Mouse (Mus musculus) heart, embryonic 15.5 days (tissue): Measurements from ENCODE around the gene Ube2j1. TPM values are rescaled to one million over a fixed set of nuclear protein-coding genes. Genes with fewer than 3 reads are reported as not detected.

Experiments used
- ATAC-seq: fragments of 200-750 bp; cut with Nextera tagmentation; replicated peaks from 2 replicates; pipeline ENCODE4 v1.8.0; 2017; ENCODE audit warnings: low read depth, moderate TSS enrichment; ENCODE audit not compliant: insufficient number of reproducible peaks, insufficient read depth, low FRiP score
- H3K27ac ChIP-seq: fragments of 300-500 bp; sonication (generic); 2 replicates; pipeline ENCODE4 v1.5.1; 2015; ENCODE audit warnings: mild to moderate bottlenecking, inconsistent platforms
- H3K27me3 ChIP-seq: fragments of 300-500 bp; sonication (generic); 2 replicates; pipeline ENCODE4 v1.6.1; 2015; ENCODE audit warnings: inconsistent platforms
- H3K36me3 ChIP-seq: fragments of 300-500 bp; sonication (generic); 2 replicates; pipeline ENCODE4 v1.6.1; 2015; ENCODE audit warnings: mild to moderate bottlenecking, inconsistent platforms
- H3K4me1 ChIP-seq: fragments of 300-500 bp; sonication (generic); replicated peaks from 2 replicates; pipeline ENCODE4 v1.6.1; 2015; ENCODE audit warnings: inconsistent platforms
- H3K4me2 ChIP-seq: fragments of 300-500 bp; sonication (generic); 2 replicates; pipeline ENCODE4 v1.6.1; 2015; ENCODE audit warnings: inconsistent platforms, mild to moderate bottlenecking, moderate library complexity
- H3K4me3 ChIP-seq: fragments of 300-500 bp; sonication (generic); 2 replicates; pipeline ENCODE4 v1.5.1; 2015; ENCODE audit warnings: mild to moderate bottlenecking, inconsistent platforms
- H3K9ac ChIP-seq: fragments of 300-500 bp; sonication (generic); 2 replicates; pipeline ENCODE4 v1.6.1; 2015; ENCODE audit warnings: mild to moderate bottlenecking, inconsistent platforms
- H3K9me3 ChIP-seq: fragments of 300-500 bp; sonication (generic); replicated peaks from 2 replicates; pipeline ENCODE4 v1.6.1; 2016; ENCODE audit warnings: inconsistent platforms
- WGBS: fragments of 180-500 bp; shearing (Covaris S2); methylation state at CpG from one replicate; pipeline ENCODE4 v1.1.7; 2015; ENCODE audit warnings: mixed read lengths; 5-methylcytosine and 5-hydroxymethylcytosine counted together
- polyA plus RNA-seq: library from polyadenylated mRNA; unstranded; fragments of >200 nt; fragmentation: Nextera tagmentation; extraction: Ambion mirVana; gene quantifications from 2 replicates; pipeline ENCODE4 v1.2.1, GENCODE M21; 2015

Gene Ube2j1
- polyA plus RNA-seq, 1 experiment from 2014 or later: 32.5 TPM

GRCm38 (mm10) chr4:33024420-33024819, 6.8 kb upstream of the Ube2j1 start:
- Histone ChIP-seq H3K4me2 (no peak overlapping the region), H3K36me3 (peaks cover 2% of the 10 kb centered on the region; the same call in 1 of the 2 replicates), H3K4me1 (0 out of 2 replicates have a peak, but pooled peaks cover 2% of the 10 kb centered on the region), H3K27ac (no peak overlapping the region), H3K9me3 (no peaks in the 10 kb centered on the region), H3K27me3 (no peaks in the 10 kb centered on the region), H3K9ac (no peak overlapping the region), H3K4me3 (no peak overlapping the region)
- WGBS: 39% methylated on average over 8 of the region's 8 CpGs
- ATAC-seq: no peak

- no peak for ATAC-seq
- Histone ChIP-seq H3K36me3 (0 out of 2 replicates have a peak, but pooled peaks cover 2% of the 10 kb centered on the region), H3K4me3 (no peak overlapping the region), H3K9ac (no peak overlapping the region), H3K4me1 (peaks cover 18% of the 10 kb centered on the region), H3K27me3 (no peaks in the 10 kb centered on the region), H3K27ac (no peak overlapping the region), H3K4me2 (no peak overlapping the region), H3K9me3 (no peaks in the 10 kb centered on the region)
- WGBS: 92% methylated on average over 7 of the region's 7 CpGs
These were observed 2.1 kb upstream of the Ube2j1 start for GRCm38 (mm10) chr4:33029104-33029503.

- H3K9ac ChIP-seq: peak overlapping the region; percentile 95
- 3% methylated on average over 54 of the region's 55 CpGs for WGBS
- H3K4me3 ChIP-seq: peak overlapping the region; percentile 84
- 0 out of 2 replicates have a peak, but pooled peaks cover 6% of the 10 kb centered on the region for H3K36me3 ChIP-seq
- H3K9me3 ChIP-seq: no peaks in the 10 kb centered on the region
- no peaks in the 10 kb centered on the region for H3K27me3 ChIP-seq
- peaks cover 16% of the 10 kb centered on the region for H3K4me1 ChIP-seq
- ATAC-seq: peak; percentile 66
- peak overlapping the region; percentile 95 for H3K27ac ChIP-seq
- H3K4me2 ChIP-seq: peak overlapping the region; percentile 72
These were observed 687 bp upstream of the Ube2j1 start for GRCm38 (mm10) chr4:33030264-33031194.

- WGBS: 32% methylated on average over 4 of the region's 4 CpGs
- Histone ChIP-seq H3K4me1 (peaks cover 16% of the 10 kb centered on the region), H3K27ac (peak overlapping the region; percentile 95; the same call in 1 of the 2 replicates), H3K4me3 (peak overlapping the region; percentile 84), H3K36me3 (0 out of 2 replicates have a peak, but pooled peaks cover 10% of the 10 kb centered on the region), H3K9ac (peak overlapping the region; percentile 95), H3K27me3 (no peaks in the 10 kb centered on the region), H3K4me2 (peak overlapping the region; percentile 72), H3K9me3 (no peaks in the 10 kb centered on the region)
- no peak for ATAC-seq
These were observed 829 bp downstream of the Ube2j1 start for GRCm38 (mm10) chr4:33032045-33032444.

GRCm38 (mm10) chr4:33033515-33033914, 2.3 kb downstream of the Ube2j1 start:
- Histone ChIP-seq H3K27ac (no peak overlapping the region), H3K9ac (no peak overlapping the region), H3K4me2 (no peak overlapping the region), H3K36me3 (peaks cover 15% of the 10 kb centered on the region), H3K9me3 (no peaks in the 10 kb centered on the region), H3K4me3 (no peak overlapping the region), H3K4me1 (peaks cover 16% of the 10 kb centered on the region), H3K27me3 (no peaks in the 10 kb centered on the region)
- 53% methylated on average over 6 of the region's 6 CpGs for WGBS
- no peak for ATAC-seq

- Histone ChIP-seq H3K9ac (no peak overlapping the region), H3K4me3 (no peak overlapping the region), H3K4me1 (no peaks in the 10 kb centered on the region), H3K27me3 (no peaks in the 10 kb centered on the region), H3K4me2 (no peak overlapping the region), H3K27ac (no peak overlapping the region), H3K36me3 (peaks cover 65% of the 10 kb centered on the region), H3K9me3 (no peaks in the 10 kb centered on the region)
- no peak for ATAC-seq
- WGBS: 81% methylated on average over 4 of the region's 4 CpGs
These were observed 8.6 kb downstream of the Ube2j1 start for GRCm38 (mm10) chr4:33039826-33040225.

- Histone ChIP-seq H3K36me3 (peaks cover 66% of the 10 kb centered on the region), H3K9ac (no peak overlapping the region), H3K27me3 (no peaks in the 10 kb centered on the region), H3K4me2 (no peak overlapping the region), H3K4me3 (no peak overlapping the region), H3K4me1 (no peaks in the 10 kb centered on the region), H3K27ac (no peak overlapping the region), H3K9me3 (no peaks in the 10 kb centered on the region)
- 91% methylated on average over 11 of the region's 11 CpGs for WGBS
- no peak for ATAC-seq
These were observed 18.4 kb downstream of the Ube2j1 start for GRCm38 (mm10) chr4:33049601-33050000.

- Histone ChIP-seq H3K9me3 (no peaks in the 10 kb centered on the region), H3K4me2 (no peak overlapping the region), H3K27me3 (no peaks in the 10 kb centered on the region), H3K4me3 (no peak overlapping the region), H3K27ac (no peak overlapping the region), H3K9ac (no peak overlapping the region), H3K4me1 (no peaks in the 10 kb centered on the region), H3K36me3 (peaks cover 43% of the 10 kb centered on the region)
- ATAC-seq: no peak
- WGBS: 91% methylated on average over 3 of the region's 3 CpGs
These were observed 20.8 kb downstream of the Ube2j1 start for GRCm38 (mm10) chr4:33052055-33052454.

GRCm38 (mm10) chr4:33052650-33053049, 21.4 kb downstream of the Ube2j1 start:
- H3K27ac ChIP-seq: no peak overlapping the region
- H3K4me3 ChIP-seq: no peak overlapping the region
- H3K9me3 ChIP-seq: no peaks in the 10 kb centered on the region
- peaks cover 41% of the 10 kb centered on the region for H3K36me3 ChIP-seq
- no peak overlapping the region for H3K9ac ChIP-seq
- WGBS: 82% methylated on average over 5 of the region's 5 CpGs
- no peaks in the 10 kb centered on the region for H3K4me1 ChIP-seq
- H3K4me2 ChIP-seq: no peak overlapping the region
- no peak for ATAC-seq
- H3K27me3 ChIP-seq: no peaks in the 10 kb centered on the region

GRCm38 (mm10) chr4:33054426-33054825, 23.2 kb downstream of the Ube2j1 start:
- no peaks in the 10 kb centered on the region for H3K9me3 ChIP-seq
- no peak overlapping the region for H3K4me2 ChIP-seq
- H3K4me1 ChIP-seq: peaks cover 4% of the 10 kb centered on the region; the same call in 1 of the 2 replicates
- H3K27ac ChIP-seq: no peak overlapping the region
- no peak overlapping the region for H3K9ac ChIP-seq
- H3K27me3 ChIP-seq: no peaks in the 10 kb centered on the region
- H3K36me3 ChIP-seq: peaks cover 26% of the 10 kb centered on the region
- H3K4me3 ChIP-seq: no peak overlapping the region
- no peak for ATAC-seq

GRCm38 (mm10) chr4:33056317-33056716, 25.1 kb downstream of the Ube2j1 start:
- Histone ChIP-seq H3K9me3 (no peaks in the 10 kb centered on the region), H3K4me1 (peaks cover 7% of the 10 kb centered on the region; the same call in 1 of the 2 replicates), H3K4me2 (no peak overlapping the region), H3K36me3 (peaks cover 11% of the 10 kb centered on the region), H3K27me3 (no peaks in the 10 kb centered on the region), H3K9ac (no peak overlapping the region), H3K4me3 (no peak overlapping the region), H3K27ac (no peak overlapping the region)
- WGBS: 80% methylated on average over 1 of the region's 1 CpGs
- ATAC-seq: no peak
